Mouse (Mus musculus) urinary bladder, postnatal 25 days (tissue): ENCODE results near the gene Cfap43.

Experiments used
- DNase-seq: peaks from one replicate; pipeline ENCODE4 v3.0.0; 2022; ENCODE audit warnings: low spot score

Gene Cfap43

GRCm38 (mm10) chr19:47914191-47914590 is 4.9 kb downstream of the Cfap43 start:
- no peak for DNase-seq

GRCm38 (mm10) chr19:47913344-47913743 is 5.7 kb downstream of the Cfap43 start:
- DNase-seq: no peak

- no peak for DNase-seq
Observed at GRCm38 (mm10) chr19:47910751-47911150, 8.3 kb downstream of the Cfap43 start.

GRCm38 (mm10) chr19:47910117-47910618 is 8.9 kb downstream of the Cfap43 start:
- no peak for DNase-seq

GRCm38 (mm10) chr19:47909387-47910116 is 9.5 kb downstream of the Cfap43 start:
- DNase-seq: no peak

GRCm38 (mm10) chr19:47908961-47909371 is 10.1 kb downstream of the Cfap43 start:
- no peak for DNase-seq

GRCm38 (mm10) chr19:47907596-47907995 is 11.5 kb downstream of the Cfap43 start:
- no peak for DNase-seq

GRCm38 (mm10) chr19:47905603-47906002 is 13.5 kb downstream of the Cfap43 start:
- DNase-seq: no peak

- DNase-seq: no peak
Observed at GRCm38 (mm10) chr19:47905081-47905480, 14.0 kb downstream of the Cfap43 start.

- DNase-seq: no peak
Observed at GRCm38 (mm10) chr19:47903679-47904078, 15.4 kb downstream of the Cfap43 start.

GRCm38 (mm10) chr19:47902316-47903201 is 16.5 kb downstream of the Cfap43 start:
- no peak for DNase-seq

- DNase-seq: no peak
Observed at GRCm38 (mm10) chr19:47900558-47900957, 18.5 kb downstream of the Cfap43 start.

- no peak for DNase-seq
Observed at GRCm38 (mm10) chr19:47900012-47900411, 19.1 kb downstream of the Cfap43 start.

- no peak for DNase-seq
Observed at GRCm38 (mm10) chr19:47898472-47899079, 20.5 kb downstream of the Cfap43 start.

GRCm38 (mm10) chr19:47893092-47893491 is 26.0 kb downstream of the Cfap43 start:
- no peak for DNase-seq

GRCm38 (mm10) chr19:47891562-47892312 is 27.4 kb downstream of the Cfap43 start:
- DNase-seq: no peak

GRCm38 (mm10) chr19:47890489-47891130 is 28.5 kb downstream of the Cfap43 start:
- DNase-seq: no peak

GRCm38 (mm10) chr19:47888037-47888436 is 31.1 kb downstream of the Cfap43 start:
- DNase-seq: no peak

- DNase-seq: no peak
Observed at GRCm38 (mm10) chr19:47887417-47887816, 31.7 kb downstream of the Cfap43 start.

GRCm38 (mm10) chr19:47886617-47887016 is 32.5 kb downstream of the Cfap43 start:
- DNase-seq: no peak

GRCm38 (mm10) chr19:47885886-47886285 is 33.2 kb downstream of the Cfap43 start:
- DNase-seq: no peak
